Comparison of ENCODE assay signal across 10 mouse cellular contexts in genomic region chr5:121206984-121207383, GRCm38 (mm10). TPM values are rescaled to one million over a fixed set of nuclear protein-coding genes. Genes with fewer than 3 reads are reported as not detected.
A peak's percentile ranks its signal among the peaks of the same experiment; 100 is the strongest.
DNase-seq lines count a peak whose midpoint lies in the region; ATAC-seq lines count a peak whose summit lies in the region.
"Had no signal": no experiment of that assay in that cellular context is flagged by ENCODE, and none has a peak within 500 bp of the region (broad histone marks: within the 10 kb centered on the region; RNA-seq: fewer than 3 reads in every experiment).

No protein-coding gene starts in this region.

- H3K27ac ChIP-seq in hindbrain, embryonic 13.5 days = no peak overlapping the region
- no peak overlapping the region for H3K27ac ChIP-seq in hindbrain, embryonic 11.5 days (ENCODE audit: low read depth, low read length)
- no peak overlapping the region for H3K27ac ChIP-seq in neural tube, embryonic 12.5 days
- H3K27ac ChIP-seq in embryonic facial prominence, embryonic 13.5 days = no peak overlapping the region
- no peak overlapping the region for H3K27ac ChIP-seq in liver, embryonic 16.5 days (ENCODE audit: low read length)
- H3K27ac ChIP-seq: midbrain, embryonic 10.5 days had no signal

- DNase-seq in hindbrain, embryonic 11.5 days (ENCODE audit: low spot score) = no peak
- DNase-seq in neural tube, embryonic 10.5 days (ENCODE audit: extremely low spot score, low spot score) = no peak
- no peak for DNase-seq in embryo, embryonic 10 days (ENCODE audit: low spot score)
- DNase-seq in adrenal gland, postnatal 4 days (ENCODE audit: low spot score in 2 of 2) = no peak
- DNase-seq: cerebellum, adult 11-12 months had no signal

- WGBS in hindbrain, embryonic 13.5 days = 83% methylated on average over 3 of the region's 3 CpGs
- 94% methylated on average over 3 of the region's 3 CpGs for WGBS in hindbrain, embryonic 11.5 days
- WGBS in neural tube, embryonic 12.5 days = 89% methylated on average over 3 of the region's 3 CpGs
- WGBS in embryonic facial prominence, embryonic 13.5 days = 87% methylated on average over 3 of the region's 3 CpGs
- 75% methylated on average over 3 of the region's 3 CpGs for WGBS in liver, embryonic 16.5 days (ENCODE audit: insufficient replicate concordance)

- peaks cover 64% of the 10 kb centered on the region for H3K36me3 ChIP-seq in hindbrain, embryonic 13.5 days
- peaks cover 18% of the 10 kb centered on the region for H3K36me3 ChIP-seq in hindbrain, embryonic 11.5 days (ENCODE audit: control insufficient read depth, insufficient read depth, low read length)
- peaks cover 61% of the 10 kb centered on the region for H3K36me3 ChIP-seq in neural tube, embryonic 12.5 days
- H3K36me3 ChIP-seq in embryonic facial prominence, embryonic 13.5 days = peaks cover 65% of the 10 kb centered on the region
- peaks cover 59% of the 10 kb centered on the region for H3K36me3 ChIP-seq in liver, embryonic 16.5 days (ENCODE audit: control insufficient read depth, insufficient read depth)

- H3K4me3 ChIP-seq in hindbrain, embryonic 13.5 days = no peak overlapping the region
- H3K4me3 ChIP-seq in hindbrain, embryonic 11.5 days (ENCODE audit: low read depth, low read length) = no peak overlapping the region
- H3K4me3 ChIP-seq in neural tube, embryonic 12.5 days = no peak overlapping the region
- no peak overlapping the region for H3K4me3 ChIP-seq in embryonic facial prominence, embryonic 13.5 days
- peak overlapping the region; percentile 94; the same call in 1 of the 2 replicates for H3K4me3 ChIP-seq in liver, embryonic 16.5 days (ENCODE audit: low read depth, low read length)

- peaks cover 33% of the 10 kb centered on the region for H3K4me1 ChIP-seq in hindbrain, embryonic 13.5 days (replicated peaks)
- H3K4me1 ChIP-seq in hindbrain, embryonic 11.5 days (replicated peaks; ENCODE audit: control insufficient read depth, insufficient read depth, low read length) = peaks cover 7% of the 10 kb centered on the region; the same call in 1 of the 2 replicates
- H3K4me1 ChIP-seq in neural tube, embryonic 12.5 days = peaks cover 13% of the 10 kb centered on the region; the same call in 1 of the 2 replicates
- peaks cover 25% of the 10 kb centered on the region for H3K4me1 ChIP-seq in embryonic facial prominence, embryonic 13.5 days
- peaks cover 31% of the 10 kb centered on the region for H3K4me1 ChIP-seq in liver, embryonic 16.5 days (ENCODE audit: control insufficient read depth, low read depth, low read length)

- 0 out of 2 replicates have a peak overlapping the region, but pooled peaks have one; percentile 100 for H3K9ac ChIP-seq in hindbrain, embryonic 13.5 days
- no peak overlapping the region for H3K9ac ChIP-seq in hindbrain, embryonic 11.5 days (ENCODE audit: low read depth, low read length)
- 0 out of 2 replicates have a peak overlapping the region, but pooled peaks have one; percentile 8 for H3K9ac ChIP-seq in neural tube, embryonic 12.5 days
- peak overlapping the region; percentile 100 for H3K9ac ChIP-seq in embryonic facial prominence, embryonic 13.5 days
- peak overlapping the region; percentile 94 for H3K9ac ChIP-seq in liver, embryonic 16.5 days (ENCODE audit: low read depth, low read length)

- ATAC-seq in hindbrain, embryonic 13.5 days (ENCODE audit: low FRiP score) = no peak
- ATAC-seq in hindbrain, embryonic 11.5 days (ENCODE audit: low FRiP score) = no peak
- ATAC-seq in neural tube, embryonic 12.5 days (ENCODE audit: low FRiP score, low read depth) = no peak
- ATAC-seq in embryonic facial prominence, embryonic 13.5 days (ENCODE audit: insufficient number of reproducible peaks, insufficient read depth, low FRiP score, low TSS enrichment, low read depth) = no peak
- ATAC-seq in liver, embryonic 16.5 days (ENCODE audit: low read depth) = no peak

- H3K27me3 ChIP-seq in hindbrain, embryonic 13.5 days = no peaks in the 10 kb centered on the region
- H3K27me3 ChIP-seq in hindbrain, embryonic 11.5 days (ENCODE audit: control insufficient read depth, insufficient read depth, low read length) = no peaks in the 10 kb centered on the region
- no peaks in the 10 kb centered on the region for H3K27me3 ChIP-seq in neural tube, embryonic 12.5 days (replicated peaks)
- H3K27me3 ChIP-seq in embryonic facial prominence, embryonic 13.5 days = no peaks in the 10 kb centered on the region
- no peaks in the 10 kb centered on the region for H3K27me3 ChIP-seq in liver, embryonic 16.5 days (ENCODE audit: control insufficient read depth, insufficient read depth, low read depth, low read length)

- no peaks in the 10 kb centered on the region for H3K9me3 ChIP-seq in hindbrain, embryonic 13.5 days
- no peaks in the 10 kb centered on the region for H3K9me3 ChIP-seq in hindbrain, embryonic 11.5 days (ENCODE audit: control insufficient read depth, low read length)
- no peaks in the 10 kb centered on the region for H3K9me3 ChIP-seq in neural tube, embryonic 12.5 days
- H3K9me3 ChIP-seq in embryonic facial prominence, embryonic 13.5 days = 0 out of 2 replicates have a peak, but pooled peaks cover under 1% of the 10 kb centered on the region
- H3K9me3 ChIP-seq in liver, embryonic 16.5 days (replicated peaks; ENCODE audit: control insufficient read depth, low read length) = no peaks in the 10 kb centered on the region
- H3K9me3 ChIP-seq: midbrain, embryonic 10.5 days had no signal

- no peak overlapping the region for H3K4me2 ChIP-seq in hindbrain, embryonic 13.5 days
- no peak overlapping the region for H3K4me2 ChIP-seq in hindbrain, embryonic 11.5 days (replicated peaks; ENCODE audit: low read depth, low read length)
- peak overlapping the region; percentile 76; the same call in 1 of the 2 replicates for H3K4me2 ChIP-seq in neural tube, embryonic 12.5 days (replicated peaks)
- H3K4me2 ChIP-seq in embryonic facial prominence, embryonic 13.5 days = peak overlapping the region; percentile 69
- peak overlapping the region; percentile 76 for H3K4me2 ChIP-seq in liver, embryonic 16.5 days (ENCODE audit: low read depth, low read length)

RNA-seq across cellular contexts. Expression of gene Rpl6, which starts 2.7 kb away (rescaled TPM):
- 427 and 429 TPM in 2 replicates for polyA plus RNA-seq in hindbrain, embryonic 13.5 days (2015; fragmentation: Nextera tagmentation; extraction: Ambion mirVana)
- 619 and 657 TPM in 2 replicates for polyA plus RNA-seq in hindbrain, embryonic 11.5 days (2014; fragmentation: Nextera tagmentation; extraction: Ambion mirVana)
- 452 and 465 TPM in 2 replicates for polyA plus RNA-seq in neural tube, embryonic 12.5 days (2016; fragmentation: Nextera tagmentation; extraction: Ambion mirVana)
- 726 and 753 TPM in 2 replicates for polyA plus RNA-seq in embryonic facial prominence, embryonic 13.5 days (2015; fragmentation: Nextera tagmentation; extraction: Ambion mirVana)
- 278 and 327 TPM in 2 replicates for polyA plus RNA-seq in liver, embryonic 16.5 days (2015; fragmentation: Nextera tagmentation; extraction: Ambion mirVana)
- total RNA-seq in adrenal gland, postnatal 4 days (2021) = 1,000 to 10,000 TPM; 1,172 to 1,181 TPM

RNA-seq across cellular contexts. Expression of gene Hectd4, which starts 13.0 kb away (rescaled TPM):
- polyA plus RNA-seq in hindbrain, embryonic 13.5 days (2015; fragmentation: Nextera tagmentation; extraction: Ambion mirVana) = 15.0 and 17.2 TPM in 2 replicates
- 11.6 and 15.5 TPM in 2 replicates for polyA plus RNA-seq in hindbrain, embryonic 11.5 days (2014; fragmentation: Nextera tagmentation; extraction: Ambion mirVana)
- polyA plus RNA-seq in neural tube, embryonic 12.5 days (2016; fragmentation: Nextera tagmentation; extraction: Ambion mirVana) = 15.4 and 16.5 TPM in 2 replicates
- 4.7 and 7.1 TPM in 2 replicates for polyA plus RNA-seq in embryonic facial prominence, embryonic 13.5 days (2015; fragmentation: Nextera tagmentation; extraction: Ambion mirVana)
- polyA plus RNA-seq in liver, embryonic 16.5 days (2015; fragmentation: Nextera tagmentation; extraction: Ambion mirVana) = 8.5 and 8.7 TPM in 2 replicates
- total RNA-seq in adrenal gland, postnatal 4 days (2021) = 10 to 100 TPM; 25.0 to 32.0 TPM

RNA-seq across cellular contexts. Expression of gene Ptpn11, which starts 15.8 kb away (rescaled TPM):
- 23.1 and 23.6 TPM in 2 replicates for polyA plus RNA-seq in hindbrain, embryonic 13.5 days (2015; fragmentation: Nextera tagmentation; extraction: Ambion mirVana)
- 25.0 and 32.4 TPM in 2 replicates for polyA plus RNA-seq in hindbrain, embryonic 11.5 days (2014; fragmentation: Nextera tagmentation; extraction: Ambion mirVana)
- polyA plus RNA-seq in neural tube, embryonic 12.5 days (2016; fragmentation: Nextera tagmentation; extraction: Ambion mirVana) = 20.0 and 25.1 TPM in 2 replicates
- 23.1 and 26.3 TPM in 2 replicates for polyA plus RNA-seq in embryonic facial prominence, embryonic 13.5 days (2015; fragmentation: Nextera tagmentation; extraction: Ambion mirVana)
- 6.6 and 7.0 TPM in 2 replicates for polyA plus RNA-seq in liver, embryonic 16.5 days (2015; fragmentation: Nextera tagmentation; extraction: Ambion mirVana)
- total RNA-seq in adrenal gland, postnatal 4 days (2021) = 10 to 100 TPM; 87.4 TPM

Comparison
In these comparisons a context has a peak if more than half of its experiments do, and no peak if none do; other contexts are left out.
1. H3K4me2 ChIP-seq: peak in neural tube, embryonic 12.5 days (single experiment), embryonic facial prominence, embryonic 13.5 days (single experiment) and liver, embryonic 16.5 days (single experiment); none in hindbrain, embryonic 13.5 days (single experiment) and hindbrain, embryonic 11.5 days (single experiment).